In the genomic region with DNA sequence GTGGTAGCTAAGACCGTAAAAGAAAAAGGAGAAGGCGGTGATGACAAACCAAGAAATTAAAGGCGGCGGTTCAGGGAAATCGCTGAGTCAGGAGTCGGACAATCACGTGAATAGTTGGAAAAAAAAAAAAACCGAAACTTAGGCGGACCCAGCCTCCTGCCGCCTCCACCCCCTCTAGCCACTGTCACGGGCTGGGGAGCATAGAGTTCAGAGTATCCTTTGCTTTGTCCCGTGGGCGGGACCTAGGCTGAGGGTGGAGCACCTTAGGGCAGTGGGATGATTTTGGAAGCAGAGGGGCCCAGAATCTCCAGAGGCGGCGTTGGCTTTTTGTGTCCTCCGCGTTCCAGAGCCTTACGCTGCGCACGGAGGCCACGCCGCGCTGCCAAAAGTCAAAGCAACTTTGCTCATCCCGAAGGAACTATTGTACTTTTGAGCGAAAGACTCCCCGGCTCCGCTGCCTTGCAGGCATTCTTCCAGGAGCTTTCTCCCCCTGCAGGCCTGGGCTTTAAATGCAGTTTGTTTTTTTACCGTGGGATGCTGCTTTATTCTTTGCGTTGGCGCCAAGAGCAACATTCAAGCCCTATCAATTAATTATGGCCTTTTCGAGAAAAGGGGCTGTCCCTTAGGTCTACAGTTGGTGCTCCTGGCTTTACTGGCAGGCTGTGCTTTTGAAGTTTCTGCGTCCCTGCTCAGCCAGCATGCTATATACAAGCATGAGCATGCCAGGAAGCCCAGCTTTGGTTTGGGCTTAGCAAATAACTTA, we compare ENCODE assay signal across 8 mouse cellular contexts. TPM values are rescaled to one million over a fixed set of nuclear protein-coding genes. Genes with fewer than 3 reads are reported as not detected.
DNase-seq lines count a peak whose midpoint lies in the region; ATAC-seq and TF ChIP-seq lines count a peak whose summit lies in the region.

No protein-coding gene starts in this region.

- WGBS in heart, embryonic 15.5 days, result 9% methylated on average over 32 of the region's 32 CpGs
- WGBS in liver, embryonic 14.5 days (ENCODE audit: insufficient replicate concordance), result 12% methylated on average over 32 of the region's 32 CpGs
- 13% methylated on average over 32 of the region's 32 CpGs for WGBS in neural tube, embryonic 11.5 days
- 11% methylated on average over 32 of the region's 32 CpGs for WGBS in stomach, postnatal 0 days

- H3K9ac ChIP-seq in heart, embryonic 15.5 days, result peak overlapping the region; percentile 46
- H3K9ac ChIP-seq in liver, embryonic 14.5 days (replicated peaks), result peak overlapping the region; percentile 57
- peak overlapping the region; percentile 40 for H3K9ac ChIP-seq in neural tube, embryonic 11.5 days (ENCODE audit: low read length)
- H3K9ac ChIP-seq in stomach, postnatal 0 days (ENCODE audit: low read length), result peak overlapping the region; percentile 53

- 0 out of 2 replicates have a peak, but pooled peaks cover 2% of the 10 kb centered on the region for H3K4me1 ChIP-seq in heart, embryonic 15.5 days (replicated peaks)
- no peaks in the 10 kb centered on the region; a peak in 1 of 4 replicates for H3K4me1 ChIP-seq in liver, embryonic 14.5 days (replicated peaks; ENCODE audit: control insufficient read depth in 2 of 2, insufficient read depth in 2 of 2, low read length in 1 of 2)
- no peaks in the 10 kb centered on the region for H3K4me1 ChIP-seq in neural tube, embryonic 11.5 days (ENCODE audit: control insufficient read depth, insufficient read depth, low read length)
- H3K4me1 ChIP-seq in stomach, postnatal 0 days (replicated peaks; ENCODE audit: control insufficient read depth, insufficient read depth), result no peaks in the 10 kb centered on the region

- peak; percentile 64 for DNase-seq in CD4-positive, CD25-positive, alpha-beta regulatory T cell, adult 2 months (ENCODE audit: low read depth, low spot score)
- peak; percentile 59 for DNase-seq in c-Kit-negative CD71-positive TER-119-positive erythroid progenitor cells, embryonic 14.5 days (ENCODE audit: low read depth, low spot score)
- DNase-seq in fibroblast of lung, adult 2 months (ENCODE audit: low read depth), result peak; percentile 71
- DNase-seq in kidney, postnatal 25 days, result peak; percentile 82 to 92
- DNase-seq in liver, embryonic 14.5 days (ENCODE audit: low read depth in 3 of 3, low spot score in 3 of 3), result peak; percentile 53 to 67 (median 61)
- peak; percentile 76 for DNase-seq in neural tube, embryonic 11.5 days (ENCODE audit: low spot score)
- DNase-seq in stomach, postnatal 0 days (ENCODE audit: low spot score), result peak; percentile 71

- no peaks in the 10 kb centered on the region for H3K27me3 ChIP-seq in heart, embryonic 15.5 days
- H3K27me3 ChIP-seq in liver, embryonic 14.5 days (ENCODE audit: control insufficient read depth, insufficient read depth, low read length), result no peaks in the 10 kb centered on the region
- H3K27me3 ChIP-seq in neural tube, embryonic 11.5 days (ENCODE audit: control insufficient read depth, insufficient read depth, low read length), result no peaks in the 10 kb centered on the region
- H3K27me3 ChIP-seq in stomach, postnatal 0 days (ENCODE audit: control insufficient read depth, insufficient read depth, low read length), result no peaks in the 10 kb centered on the region

- H3K27ac ChIP-seq in heart, embryonic 15.5 days, result peak overlapping the region; percentile 95
- peak overlapping the region; percentile 35; the same call in 1 of the 2 replicates for H3K27ac ChIP-seq in liver, embryonic 14.5 days
- peak overlapping the region; percentile 44 for H3K27ac ChIP-seq in neural tube, embryonic 11.5 days (ENCODE audit: low read depth, low read length)
- peak overlapping the region; percentile 93 for H3K27ac ChIP-seq in stomach, postnatal 0 days (replicated peaks)

- H3K4me2 ChIP-seq in heart, embryonic 15.5 days, result peak overlapping the region; percentile 57
- peak overlapping the region; percentile 65 for H3K4me2 ChIP-seq in liver, embryonic 14.5 days (ENCODE audit: low read depth)
- H3K4me2 ChIP-seq in neural tube, embryonic 11.5 days (ENCODE audit: low read depth), result peak overlapping the region; percentile 31
- H3K4me2 ChIP-seq in stomach, postnatal 0 days (replicated peaks; ENCODE audit: low read depth), result peak overlapping the region; percentile 42

- H3K36me3 ChIP-seq in heart, embryonic 15.5 days, result no peaks in the 10 kb centered on the region
- no peaks in the 10 kb centered on the region for H3K36me3 ChIP-seq in liver, embryonic 14.5 days (replicated peaks; ENCODE audit: control insufficient read depth, insufficient read depth, low read depth)
- H3K36me3 ChIP-seq in neural tube, embryonic 11.5 days (ENCODE audit: control insufficient read depth, insufficient read depth, low read length), result no peaks in the 10 kb centered on the region
- no peaks in the 10 kb centered on the region for H3K36me3 ChIP-seq in stomach, postnatal 0 days (ENCODE audit: control insufficient read depth, insufficient read depth, low read length)

- peak; percentile 99 for ATAC-seq in heart, embryonic 15.5 days (replicated peaks; ENCODE audit: insufficient number of reproducible peaks, insufficient read depth, low FRiP score, low read depth)
- peak; percentile 95 for ATAC-seq in liver, embryonic 14.5 days (ENCODE audit: insufficient read depth)
- ATAC-seq in neural tube, embryonic 11.5 days (ENCODE audit: insufficient read depth, low FRiP score, low TSS enrichment), result peak; percentile 90
- ATAC-seq in stomach, postnatal 0 days (ENCODE audit: low FRiP score, low TSS enrichment), result peak; percentile 97

- H3K4me3 ChIP-seq in heart, embryonic 15.5 days, result peak overlapping the region; percentile 57
- peak overlapping the region; percentile 59 to 88 for H3K4me3 ChIP-seq in liver, embryonic 14.5 days (ENCODE audit: insufficient read depth in 1 of 2, low read depth in 2 of 2, low read length in 2 of 2)
- peak overlapping the region; percentile 41 for H3K4me3 ChIP-seq in neural tube, embryonic 11.5 days (ENCODE audit: low read depth, low read length)
- H3K4me3 ChIP-seq in stomach, postnatal 0 days (ENCODE audit: low read depth, low read length), result peak overlapping the region; percentile 42

- TF ChIP-seq EP300 in liver, embryonic 14.5 days (IDR thresholded peaks at IDR 0.05; ENCODE audit: low read depth), result 0 out of 2 replicates have a peak, but pooled peaks have one; percentile 30
- no peak for TF ChIP-seq EP300 in stomach, postnatal 0 days (optimal IDR thresholded peaks at IDR 0.05)

- H3K9me3 ChIP-seq in heart, embryonic 15.5 days (replicated peaks), result no peaks in the 10 kb centered on the region
- no peaks in the 10 kb centered on the region for H3K9me3 ChIP-seq in liver, embryonic 14.5 days (ENCODE audit: control insufficient read depth, low read length)
- H3K9me3 ChIP-seq in neural tube, embryonic 11.5 days (ENCODE audit: control insufficient read depth, low read length), result no peaks in the 10 kb centered on the region
- no peaks in the 10 kb centered on the region for H3K9me3 ChIP-seq in stomach, postnatal 0 days (ENCODE audit: control insufficient read depth, low read length)

- peak; percentile 65 for TF ChIP-seq CTCF in liver, embryonic 14.5 days (IDR thresholded peaks at IDR 0.05; ENCODE audit: low read depth)
- TF ChIP-seq CTCF in stomach, postnatal 0 days (IDR thresholded peaks at IDR 0.05; ENCODE audit: low read depth), result peak; percentile 71

RNA-seq across cellular contexts. Expression of gene Lamp2, which starts 17.5 kb away (rescaled TPM):
- 133 and 143 TPM in 2 replicates for polyA plus RNA-seq in heart, embryonic 15.5 days (2015; fragmentation: Nextera tagmentation; extraction: Ambion mirVana)
- polyA plus RNA-seq in liver, embryonic 14.5 days (2012; rRNA removed), result 26.3 and 30.6 TPM in 2 replicates
- 77.2 and 79.2 TPM in 2 replicates for polyA plus RNA-seq in liver, embryonic 14.5 days (2014; fragmentation: Nextera tagmentation; extraction: Ambion mirVana)
- 90.3 and 91.5 TPM in 2 replicates for polyA plus RNA-seq in neural tube, embryonic 11.5 days (2014; fragmentation: Nextera tagmentation; extraction: Ambion mirVana)
- 131 and 147 TPM in 2 replicates for polyA plus RNA-seq in stomach, postnatal 0 days (2015; fragmentation: Nextera tagmentation; extraction: Ambion mirVana)

Comparison
In these comparisons a context has a peak if more than half of its experiments do, and no peak if none do; other contexts are left out.
1. Peak in every context shown above with its lines: DNase-seq, ATAC-seq, H3K4me3 ChIP-seq and H3K27ac ChIP-seq.
2. H3K27ac ChIP-seq: peak in every context shown above with its lines; median percentile 95 in heart, embryonic 15.5 days; 93 in stomach, postnatal 0 days; 44 in neural tube, embryonic 11.5 days; 35 in liver, embryonic 14.5 days.